Mouse (Mus musculus): ENCODE measurements at regions not wholly inside any gene's neighbourhood (a gene's known extent, or its start where the extent isn't known, plus 50 kb on each side); places are given as distances from the start of the nearest gene placed in this dataset.
"Not testable (repeated sequence)": the region's sequence is repeated elsewhere in the genome, so short reads cannot be mapped to it uniquely, and the experiment has no call there.

GRCm38 (mm10) chr9:33007456-33008063 is 371.5 kb downstream of the Ets1 start:
- DNase-seq (ENCODE audit: extremely low read depth, low read depth): no peak

GRCm38 (mm10) chr9:33011241-33011640 is 375.2 kb downstream of the Ets1 start:
- no peak for DNase-seq (ENCODE audit: extremely low read depth, low read depth)

- no peak for DNase-seq (ENCODE audit: extremely low read depth, low read depth)
Observed at GRCm38 (mm10) chr9:33035401-33035800, 399.4 kb downstream of the Ets1 start.

- no peak for DNase-seq (ENCODE audit: extremely low read depth, low read depth)
Observed at GRCm38 (mm10) chr9:33039221-33039790, 403.3 kb downstream of the Ets1 start.

- no peak for DNase-seq (ENCODE audit: extremely low read depth, low read depth)
Observed at GRCm38 (mm10) chr9:33050789-33051188, 414.8 kb downstream of the Ets1 start.

GRCm38 (mm10) chr9:33060636-33061264 is 424.7 kb downstream of the Ets1 start:
- no peak for DNase-seq (ENCODE audit: extremely low read depth, low read depth)

GRCm38 (mm10) chr9:33062476-33062875 is 426.5 kb downstream of the Ets1 start:
- DNase-seq (ENCODE audit: extremely low read depth, low read depth): no peak

- DNase-seq (ENCODE audit: extremely low read depth, low read depth): no peak
Observed at GRCm38 (mm10) chr9:33065331-33065730, 429.3 kb downstream of the Ets1 start.

- no peak for DNase-seq (ENCODE audit: extremely low read depth, low read depth)
Observed at GRCm38 (mm10) chr9:33067521-33067920, 431.5 kb downstream of the Ets1 start.

- no peak for DNase-seq (ENCODE audit: extremely low read depth, low read depth)
Observed at GRCm38 (mm10) chr9:33070116-33070515, 434.1 kb downstream of the Ets1 start.

- no peak for DNase-seq (ENCODE audit: extremely low read depth, low read depth)
Observed at GRCm38 (mm10) chr9:33080271-33080670, 444.2 kb downstream of the Ets1 start.

GRCm38 (mm10) chr9:33080774-33081173 is 444.8 kb downstream of the Ets1 start:
- no peak for DNase-seq (ENCODE audit: extremely low read depth, low read depth)

GRCm38 (mm10) chr9:33089977-33090376 is 454.0 kb downstream of the Ets1 start:
- DNase-seq (ENCODE audit: extremely low read depth, low read depth): no peak

GRCm38 (mm10) chr9:33091664-33092063 is 455.6 kb downstream of the Ets1 start:
- DNase-seq (ENCODE audit: extremely low read depth, low read depth): no peak

GRCm38 (mm10) chr9:33095654-33096053 is 459.6 kb downstream of the Ets1 start:
- DNase-seq (ENCODE audit: extremely low read depth, low read depth): peak; percentile 39

GRCm38 (mm10) chr9:33101206-33101605 is 465.2 kb downstream of the Ets1 start:
- peak; percentile 33 for DNase-seq (ENCODE audit: extremely low read depth, low read depth)

GRCm38 (mm10) chr9:33104623-33105074 is 468.6 kb downstream of the Ets1 start:
- DNase-seq (ENCODE audit: extremely low read depth, low read depth): no peak

- no peak for DNase-seq (ENCODE audit: extremely low read depth, low read depth)
Observed at GRCm38 (mm10) chr9:33123841-33124240, 487.8 kb downstream of the Ets1 start.

GRCm38 (mm10) chr9:33152186-33152585 is 516.2 kb downstream of the Ets1 start:
- DNase-seq (ENCODE audit: extremely low read depth, low read depth): no peak

- DNase-seq (ENCODE audit: extremely low read depth, low read depth): no peak
Observed at GRCm38 (mm10) chr9:33168159-33168558, 532.1 kb downstream of the Ets1 start.

GRCm38 (mm10) chr9:33169093-33169492 is 533.1 kb downstream of the Ets1 start:
- not testable (repeated sequence) for DNase-seq (ENCODE audit: extremely low read depth, low read depth)

- DNase-seq (ENCODE audit: extremely low read depth, low read depth): no peak
Observed at GRCm38 (mm10) chr9:33180066-33180465, 544.0 kb downstream of the Ets1 start.

- no peak for DNase-seq (ENCODE audit: extremely low read depth, low read depth)
Observed at GRCm38 (mm10) chr9:33187187-33187586, 551.2 kb downstream of the Ets1 start.
